Mouse (Mus musculus) olfactory bulb, adult 2 months (tissue): ENCODE results near the gene Gprin3.

Source experiments
- CTCF ChIP-seq: fragments of 200-500 bp; IDR thresholded peaks from 2 replicates; pipeline ENCODE4 v1.5.1; 2012; ENCODE audit warnings: low read depth, mild to moderate bottlenecking, low read length, moderate library complexity; ENCODE audit not compliant: insufficient read depth
- POLR2A ChIP-seq: fragments of 200-500 bp; IDR thresholded peaks from 2 replicates; pipeline ENCODE4 v1.6.1; 2012; ENCODE audit warnings: mild to moderate bottlenecking, low read depth, low read length, moderate library complexity; ENCODE audit not compliant: insufficient read depth

DNA sequence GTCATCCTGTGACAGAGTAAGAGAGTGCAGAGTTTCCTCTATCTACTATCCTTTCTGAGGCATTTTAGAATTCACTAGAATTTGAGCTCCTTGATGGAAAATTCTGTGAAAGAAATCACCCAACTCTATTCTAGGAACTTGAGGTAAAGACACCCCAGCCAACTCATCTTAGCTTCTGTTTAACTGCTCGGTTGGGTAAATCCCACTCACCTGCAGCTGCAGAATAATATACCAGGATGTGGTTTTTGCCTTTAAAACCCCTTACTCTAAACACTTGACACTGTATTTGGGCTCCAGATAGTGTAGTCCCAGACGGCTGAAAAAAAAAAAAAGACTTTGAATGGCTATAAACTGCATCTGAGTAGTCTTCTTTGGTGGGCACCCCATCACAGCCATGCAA lies 112.9 kb downstream of the Gprin3 start:
- TF ChIP-seq POLR2A = no peak
- TF ChIP-seq CTCF = no peak
